Mouse (Mus musculus): Measurements from ENCODE around the gene Trappc3.

GRCm38 (mm10) chr4:126301584-126302309 lies 39.6 kb downstream of the Trappc3 start:
- TF ChIP-seq GABPA (IDR thresholded peaks at IDR 0.05; ENCODE audit: low read depth, low read length) (no peak), CHD2 (IDR thresholded peaks at IDR 0.05; ENCODE audit: low read length) (no peak), TCF12 (IDR thresholded peaks at IDR 0.05; ENCODE audit: low read depth, low read length) (no peak), SMC3 (IDR thresholded peaks at IDR 0.05; ENCODE audit: low read depth, low read length) (no peak), CTCF (IDR thresholded peaks at IDR 0.05 in 2 of 3, conservative IDR thresholded peaks at IDR 0.05 in 1 of 3; ENCODE audit: control insufficient read depth in 1 of 3, insufficient read depth in 1 of 3, low read depth in 2 of 3, low read length in 3 of 3, poor library complexity in 1 of 3, severe bottlenecking in 1 of 3) (no peak), USF1 (IDR thresholded peaks at IDR 0.05; ENCODE audit: low read depth, low read length) (no peak)
